ENCODE assay signal across 8 mouse cellular contexts in genomic region chr2:146222279-146223175, GRCm38 (mm10). TPM values are rescaled to one million over a fixed set of nuclear protein-coding genes. Genes with fewer than 3 reads are reported as not detected.
DNase-seq lines count a peak whose midpoint lies in the region; ATAC-seq and TF ChIP-seq lines count a peak whose summit lies in the region.

No protein-coding gene starts in this region.

- peak; percentile 12 for ATAC-seq in hindbrain, embryonic 12.5 days (ENCODE audit: low FRiP score)
- no peak for ATAC-seq in liver, embryonic 16.5 days (ENCODE audit: low read depth)
- no peak for ATAC-seq in erythroid progenitor cell, adult 5-6 weeks (replicated peaks; ENCODE audit: low FRiP score, poor library complexity, severe bottlenecking)

- peak overlapping the region; percentile 83 for H3K27ac ChIP-seq in layer of hippocampus, adult 2 months
- H3K27ac ChIP-seq in hindbrain, embryonic 12.5 days = peak overlapping the region; percentile 98
- H3K27ac ChIP-seq in liver, embryonic 16.5 days (ENCODE audit: low read length) = no peak overlapping the region

- no peaks in the 10 kb centered on the region for H3K36me3 ChIP-seq in hindbrain, embryonic 12.5 days
- no peaks in the 10 kb centered on the region for H3K36me3 ChIP-seq in liver, embryonic 16.5 days (ENCODE audit: control insufficient read depth, insufficient read depth)
- no peaks in the 10 kb centered on the region for H3K36me3 ChIP-seq in splenic B cell, adult 2 months (ENCODE audit: control insufficient read depth, insufficient read depth, low read length, poor library complexity, severe bottlenecking)

- peaks cover 73% of the 10 kb centered on the region for H3K27me3 ChIP-seq in hindbrain, embryonic 12.5 days
- peaks cover 96% of the 10 kb centered on the region for H3K27me3 ChIP-seq in liver, embryonic 16.5 days (ENCODE audit: control insufficient read depth, insufficient read depth, low read depth, low read length)
- peaks cover 11% of the 10 kb centered on the region for H3K27me3 ChIP-seq in splenic B cell, adult 2 months (ENCODE audit: control insufficient read depth, insufficient read depth, low read length, poor library complexity, severe bottlenecking)

- H3K4me2 ChIP-seq in hindbrain, embryonic 12.5 days (replicated peaks) = peak overlapping the region; percentile 82
- peak overlapping the region; percentile 65 for H3K4me2 ChIP-seq in liver, embryonic 16.5 days (ENCODE audit: low read depth, low read length)

- TF ChIP-seq CTCF in layer of hippocampus, adult 2 months (conservative IDR thresholded peaks at IDR 0.05) = no peak

- peaks cover 54% of the 10 kb centered on the region for H3K4me1 ChIP-seq in hindbrain, embryonic 12.5 days
- H3K4me1 ChIP-seq in liver, embryonic 16.5 days (ENCODE audit: control insufficient read depth, low read depth, low read length) = peaks cover 11% of the 10 kb centered on the region

- under 1% methylated on average over 103 of the region's 133 CpGs for WGBS in hindbrain, embryonic 12.5 days
- under 1% methylated on average over 116 of the region's 133 CpGs for WGBS in liver, embryonic 16.5 days (ENCODE audit: insufficient replicate concordance)

- no peak for DNase-seq in layer of hippocampus, adult 2 months (ENCODE audit: low spot score in 2 of 2)
- DNase-seq in layer of hippocampus, adult 18-20 months (ENCODE audit: low spot score in 2 of 2) = no peak
- peak; percentile 34 for DNase-seq in Muller cell, postnatal 12 days (ENCODE audit: inconsistent ontology term)
- DNase-seq in embryo, embryonic 11 days = peak; percentile 74
- peak; percentile 36 for DNase-seq in splenic B cell, adult 2 months (ENCODE audit: low read depth, low spot score)

- H3K9me3 ChIP-seq in hindbrain, embryonic 12.5 days (replicated peaks) = no peaks in the 10 kb centered on the region
- no peaks in the 10 kb centered on the region for H3K9me3 ChIP-seq in liver, embryonic 16.5 days (replicated peaks; ENCODE audit: control insufficient read depth, low read length)

- H3K9ac ChIP-seq in hindbrain, embryonic 12.5 days = peak overlapping the region; percentile 90
- H3K9ac ChIP-seq in liver, embryonic 16.5 days (ENCODE audit: low read depth, low read length) = no peak overlapping the region

- peak overlapping the region; percentile 57 for H3K4me3 ChIP-seq in layer of hippocampus, adult 2 months
- peak overlapping the region; percentile 76 for H3K4me3 ChIP-seq in hindbrain, embryonic 12.5 days
- peak overlapping the region; percentile 54 for H3K4me3 ChIP-seq in liver, embryonic 16.5 days (ENCODE audit: low read depth, low read length)

RNA-seq across cellular contexts. Expression of gene Insm1, which starts 0.8 kb away (rescaled TPM):
- total RNA-seq in layer of hippocampus, adult 2 months (2021) = 1 to 10 TPM; 6.6 to 7.2 TPM
- 1 to 10 TPM; 6.5 to 7.4 TPM for total RNA-seq in layer of hippocampus, adult 18-20 months (2021)
- polyA plus RNA-seq in hindbrain, embryonic 12.5 days (2016; fragmentation: Nextera tagmentation; extraction: Ambion mirVana) = 7.0 and 8.5 TPM in 2 replicates
- not detected in 2 replicates for polyA plus RNA-seq in liver, embryonic 16.5 days (2015; fragmentation: Nextera tagmentation; extraction: Ambion mirVana)
- total RNA-seq in erythroid progenitor cell, adult 5-6 weeks (2015; ENCODE audit: low replicate concordance) = 1.3 TPM in 1 of 2 replicates, not detected in the other
- not detected in 2 replicates for total RNA-seq in erythroid progenitor cell, adult 5-6 weeks (2017; ENCODE audit: low replicate concordance)

Comparison
In these comparisons a context has a peak if more than half of its experiments do, and no peak if none do; other contexts are left out.
1. DNase-seq: peak in Muller cell, postnatal 12 days (single experiment), embryo, embryonic 11 days (single experiment) and splenic B cell, adult 2 months (single experiment); none in layer of hippocampus, adult 2 months (0 of 2) and layer of hippocampus, adult 18-20 months (0 of 2).
2. Peak in every context shown above with its lines, with median percentiles within 50 percentile points of each other: H3K4me3 ChIP-seq.